In the genomic region with DNA sequence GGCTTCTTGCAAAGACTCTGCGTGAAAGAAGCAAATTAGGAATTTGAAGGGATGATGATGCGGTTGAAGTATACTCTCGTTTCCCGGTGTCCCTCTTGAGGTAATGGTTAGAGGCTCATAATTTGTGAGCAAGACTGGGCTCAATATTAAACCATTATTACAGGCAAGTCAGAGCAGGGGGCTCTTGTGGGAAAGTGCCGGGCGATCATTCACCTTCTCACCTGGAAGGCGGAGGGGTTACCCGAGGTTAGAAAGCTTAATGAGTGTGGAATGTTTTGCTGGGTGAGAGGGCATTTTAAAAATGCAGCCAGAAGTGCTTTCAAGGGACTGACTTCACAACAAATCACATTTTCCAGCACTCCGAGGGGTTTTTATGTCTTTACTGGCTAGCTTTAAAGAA, we compare ENCODE assay signal across 10 mouse cellular contexts. TPM values are rescaled to one million over a fixed set of nuclear protein-coding genes. Genes with fewer than 3 reads are reported as not detected.
DNase-seq lines count a peak whose midpoint lies in the region; ATAC-seq and TF ChIP-seq lines count a peak whose summit lies in the region.
"Had no signal": no experiment of that assay in that cellular context is flagged by ENCODE, and none has a peak within 500 bp of the region (broad histone marks: within the 10 kb centered on the region; RNA-seq: fewer than 3 reads in every experiment).

No protein-coding gene starts in this region.

- 0 out of 2 replicates have a peak overlapping the region, but pooled peaks have one; percentile 3 for H3K4me2 ChIP-seq in heart, embryonic 14.5 days (ENCODE audit: low read length)
- 0 out of 2 replicates have a peak overlapping the region, but pooled peaks have one; percentile 4 for H3K4me2 ChIP-seq in forebrain, embryonic 15.5 days (replicated peaks)
- peak overlapping the region; percentile 12; the same call in 1 of the 2 replicates for H3K4me2 ChIP-seq in lung, embryonic 16.5 days (ENCODE audit: low read depth, low read length)
- H3K4me2 ChIP-seq in intestine, postnatal 0 days (replicated peaks; ENCODE audit: low read depth), result no peak overlapping the region
- H3K4me2 ChIP-seq in liver, postnatal 0 days (ENCODE audit: low read depth, low read length), result no peak overlapping the region

- H3K9ac ChIP-seq in heart, embryonic 14.5 days (ENCODE audit: low read length), result no peak overlapping the region; the same call in 1 of the 2 replicates
- H3K9ac ChIP-seq in ES-Bruce4 (ENCODE audit: low read depth, poor library complexity, severe bottlenecking), result 0 out of 2 replicates have a peak overlapping the region, but pooled peaks have one; percentile 17
- no peak overlapping the region for H3K9ac ChIP-seq in forebrain, embryonic 15.5 days (replicated peaks)
- no peak overlapping the region; the same call in 1 of the 2 replicates for H3K9ac ChIP-seq in lung, embryonic 16.5 days (ENCODE audit: low read length)
- no peak overlapping the region for H3K9ac ChIP-seq in intestine, postnatal 0 days (ENCODE audit: low read depth, low read length)
- no peak overlapping the region for H3K9ac ChIP-seq in liver, postnatal 0 days (replicated peaks)

- peaks cover 10 to 25% of the 10 kb centered on the region in 2 experiments for H3K4me1 ChIP-seq in heart, embryonic 14.5 days (ENCODE audit: control insufficient read depth in 2 of 2, insufficient read depth in 2 of 2, low read length in 2 of 2)
- H3K4me1 ChIP-seq in ES-Bruce4 (ENCODE audit: control insufficient read depth, insufficient read depth, low read length), result no peaks in the 10 kb centered on the region
- H3K4me1 ChIP-seq in forebrain, embryonic 15.5 days, result peaks cover 14% of the 10 kb centered on the region
- peaks cover 15% of the 10 kb centered on the region for H3K4me1 ChIP-seq in lung, embryonic 16.5 days (replicated peaks; ENCODE audit: control insufficient read depth, insufficient read depth, low read length)
- H3K4me1 ChIP-seq in intestine, postnatal 0 days (replicated peaks; ENCODE audit: control insufficient read depth, insufficient read depth, low read length), result peaks cover 4% of the 10 kb centered on the region; the same call in 1 of the 2 replicates
- no peaks in the 10 kb centered on the region for H3K4me1 ChIP-seq in cerebellum, adult 2 months (ENCODE audit: control insufficient read depth, insufficient read depth, low read length)
- H3K4me1 ChIP-seq in liver, postnatal 0 days (ENCODE audit: insufficient read depth), result no peaks in the 10 kb centered on the region

- ATAC-seq in heart, embryonic 14.5 days (ENCODE audit: insufficient number of reproducible peaks, insufficient read depth, low FRiP score, low read depth), result no peak
- ATAC-seq in forebrain, embryonic 15.5 days (replicated peaks), result no peak
- no peak for ATAC-seq in lung, embryonic 16.5 days (ENCODE audit: low read depth)
- no peak for ATAC-seq in intestine, postnatal 0 days
- no peak for ATAC-seq in liver, postnatal 0 days
- ATAC-seq: inflammation-experienced regulatory T-cells, adult 6 months had no signal

- no peak overlapping the region for H3K4me3 ChIP-seq in heart, embryonic 14.5 days (ENCODE audit: control insufficient read depth in 1 of 2, insufficient read depth in 1 of 2, low read depth in 1 of 2, low read length in 2 of 2)
- H3K4me3 ChIP-seq in ES-Bruce4 (ENCODE audit: low read depth, low read length), result no peak overlapping the region
- no peak overlapping the region for H3K4me3 ChIP-seq in forebrain, embryonic 15.5 days
- no peak overlapping the region for H3K4me3 ChIP-seq in lung, embryonic 16.5 days (ENCODE audit: low read length)
- no peak overlapping the region for H3K4me3 ChIP-seq in intestine, postnatal 0 days (ENCODE audit: low read depth, low read length)
- H3K4me3 ChIP-seq in cerebellum, adult 2 months (replicated peaks; ENCODE audit: insufficient read depth, low read depth, low read length), result no peak overlapping the region
- H3K4me3 ChIP-seq in liver, postnatal 0 days (ENCODE audit: low read depth, low read length), result no peak overlapping the region

- no peak for TF ChIP-seq POLR2A in ES-Bruce4 (IDR thresholded peaks at IDR 0.05; ENCODE audit: insufficient read depth, low read length)
- no peak for TF ChIP-seq POLR2A in cerebellum, adult 2 months (IDR thresholded peaks at IDR 0.05; ENCODE audit: borderline replicate concordance, insufficient read depth, low read length)

- TF ChIP-seq EP300 in ES-Bruce4 (IDR thresholded peaks at IDR 0.05; ENCODE audit: insufficient read depth, low read depth, low read length), result no peak
- TF ChIP-seq EP300 in liver, postnatal 0 days (IDR thresholded peaks at IDR 0.05; ENCODE audit: low read depth), result no peak

- no peaks in the 10 kb centered on the region for H3K9me3 ChIP-seq in heart, embryonic 14.5 days (ENCODE audit: control insufficient read depth, low read length)
- no peaks in the 10 kb centered on the region for H3K9me3 ChIP-seq in ES-Bruce4 (replicated peaks; ENCODE audit: control insufficient read depth, insufficient read depth, low read length, poor library complexity, severe bottlenecking)
- no peaks in the 10 kb centered on the region for H3K9me3 ChIP-seq in forebrain, embryonic 15.5 days
- no peaks in the 10 kb centered on the region for H3K9me3 ChIP-seq in lung, embryonic 16.5 days (ENCODE audit: control insufficient read depth, low read length)
- no peaks in the 10 kb centered on the region for H3K9me3 ChIP-seq in intestine, postnatal 0 days (ENCODE audit: control insufficient read depth)
- no peaks in the 10 kb centered on the region for H3K9me3 ChIP-seq in liver, postnatal 0 days (ENCODE audit: low read length)

- no peak for DNase-seq in heart, postnatal 4 days
- DNase-seq in cerebellum, adult 2 months, result no peak
- DNase-seq in liver, postnatal 0 days, result no peak
- DNase-seq: right cerebral cortex, postnatal 14 days had no signal

- no peaks in the 10 kb centered on the region for H3K27me3 ChIP-seq in heart, embryonic 14.5 days (ENCODE audit: control insufficient read depth, insufficient read depth, low read length)
- no peaks in the 10 kb centered on the region for H3K27me3 ChIP-seq in ES-Bruce4 (ENCODE audit: control insufficient read depth, insufficient read depth, low read length, poor library complexity, severe bottlenecking)
- no peaks in the 10 kb centered on the region for H3K27me3 ChIP-seq in forebrain, embryonic 15.5 days
- no peaks in the 10 kb centered on the region for H3K27me3 ChIP-seq in lung, embryonic 16.5 days (ENCODE audit: control insufficient read depth, insufficient read depth, low read depth, low read length)
- no peaks in the 10 kb centered on the region for H3K27me3 ChIP-seq in intestine, postnatal 0 days (replicated peaks; ENCODE audit: control insufficient read depth, insufficient read depth, low read length)
- H3K27me3 ChIP-seq in cerebellum, adult 2 months (ENCODE audit: control insufficient read depth, insufficient read depth, low read length), result no peaks in the 10 kb centered on the region
- no peaks in the 10 kb centered on the region for H3K27me3 ChIP-seq in liver, postnatal 0 days (ENCODE audit: insufficient read depth, low read length)

- WGBS in heart, embryonic 14.5 days, result 43% methylated on average over 9 of the region's 9 CpGs
- WGBS in forebrain, embryonic 15.5 days, result 9% methylated on average over 9 of the region's 9 CpGs
- WGBS in lung, embryonic 16.5 days, result 26% methylated on average over 9 of the region's 9 CpGs
- 59% methylated on average over 9 of the region's 9 CpGs for WGBS in intestine, postnatal 0 days
- 67% methylated on average over 9 of the region's 9 CpGs for WGBS in cerebellum, adult 2 months
- 71% methylated on average over 9 of the region's 9 CpGs for WGBS in liver, postnatal 0 days (ENCODE audit: insufficient replicate concordance)

- no peak overlapping the region for H3K27ac ChIP-seq in heart, embryonic 14.5 days (replicated peaks in 1 of 2; ENCODE audit: control insufficient read depth in 1 of 2, insufficient read depth in 1 of 2, low read depth in 2 of 2, low read length in 2 of 2)
- H3K27ac ChIP-seq in ES-Bruce4 (ENCODE audit: insufficient read depth, low read length), result no peak overlapping the region
- H3K27ac ChIP-seq in forebrain, embryonic 15.5 days (replicated peaks), result no peak overlapping the region
- H3K27ac ChIP-seq in lung, embryonic 16.5 days (ENCODE audit: low read length), result peak overlapping the region; percentile 91
- no peak overlapping the region for H3K27ac ChIP-seq in intestine, postnatal 0 days (ENCODE audit: low read depth, low read length)
- H3K27ac ChIP-seq in cerebellum, adult 2 months (ENCODE audit: insufficient read depth, low read length), result no peak overlapping the region
- no peak overlapping the region for H3K27ac ChIP-seq in liver, postnatal 0 days (ENCODE audit: low read depth)

- TF ChIP-seq CTCF in ES-Bruce4 (IDR thresholded peaks at IDR 0.05; ENCODE audit: low read depth, low read length), result no peak
- no peak for TF ChIP-seq CTCF in intestine, postnatal 0 days (IDR thresholded peaks at IDR 0.05; ENCODE audit: low read depth)
- TF ChIP-seq CTCF in cerebellum, adult 2 months (IDR thresholded peaks at IDR 0.05; ENCODE audit: borderline replicate concordance, insufficient read depth, low read depth, low read length), result no peak
- TF ChIP-seq CTCF in liver, postnatal 0 days (IDR thresholded peaks at IDR 0.05; ENCODE audit: low read depth), result no peak

- no peaks in the 10 kb centered on the region for H3K36me3 ChIP-seq in heart, embryonic 14.5 days (ENCODE audit: control insufficient read depth, insufficient read depth, low read length)
- no peaks in the 10 kb centered on the region for H3K36me3 ChIP-seq in ES-Bruce4 (ENCODE audit: control insufficient read depth, insufficient read depth, low read length, poor library complexity, severe bottlenecking)
- no peaks in the 10 kb centered on the region for H3K36me3 ChIP-seq in forebrain, embryonic 15.5 days
- H3K36me3 ChIP-seq in lung, embryonic 16.5 days (ENCODE audit: control insufficient read depth, insufficient read depth, low read length), result no peaks in the 10 kb centered on the region
- no peaks in the 10 kb centered on the region for H3K36me3 ChIP-seq in intestine, postnatal 0 days (ENCODE audit: control insufficient read depth, insufficient read depth)
- H3K36me3 ChIP-seq in liver, postnatal 0 days (replicated peaks; ENCODE audit: insufficient read depth, low read length), result no peaks in the 10 kb centered on the region

RNA-seq across cellular contexts. Expression of gene Dusp6, which starts 36.3 kb away (rescaled TPM):
- polyA plus RNA-seq in heart, embryonic 14.5 days (2014; fragmentation: Nextera tagmentation; extraction: Ambion mirVana), result 42.4 and 43.4 TPM in 2 replicates
- total RNA-seq in heart, postnatal 4 days (2021), result 10 to 100 TPM; 37.0 to 38.2 TPM
- polyA plus RNA-seq in ES-Bruce4 (2011; ENCODE audit: insufficient read depth, insufficient read length, low read depth, missing spikeins), result 46.8 and 50.9 TPM in 2 replicates
- polyA plus RNA-seq in forebrain, embryonic 15.5 days (2015; fragmentation: Nextera tagmentation; extraction: Ambion mirVana), result 33.3 and 36.4 TPM in 2 replicates
- 79.3 and 80.3 TPM in 2 replicates for polyA plus RNA-seq in lung, embryonic 16.5 days (2015; fragmentation: Nextera tagmentation; extraction: Ambion mirVana)
- 27.9 and 34.6 TPM in 2 replicates for polyA plus RNA-seq in intestine, postnatal 0 days (2015; fragmentation: Nextera tagmentation; extraction: Ambion mirVana)
- polyA plus RNA-seq in cerebellum, adult 2 months (2012; rRNA removed), result 20.2 and 20.5 TPM in 2 replicates
- polyA plus RNA-seq in liver, postnatal 0 days (2015; fragmentation: Nextera tagmentation; extraction: Ambion mirVana), result 15.4 and 16.8 TPM in 2 replicates

Comparison
In these comparisons a context has a peak if more than half of its experiments do, and no peak if none do; other contexts are left out.
1. H3K4me2 ChIP-seq: peak in heart, embryonic 14.5 days (single experiment), forebrain, embryonic 15.5 days (single experiment) and lung, embryonic 16.5 days (single experiment); none in intestine, postnatal 0 days (single experiment) and liver, postnatal 0 days (single experiment).